Mouse (Mus musculus): ENCODE results near the gene Smyd5. TPM values are rescaled to one million over a fixed set of nuclear protein-coding genes. Genes with fewer than 3 reads are reported as not detected.

The Smyd5 gene
- polyA plus RNA-seq (2012; rRNA removed) = 17.0 and 17.9 TPM in 2 replicates

DNA sequence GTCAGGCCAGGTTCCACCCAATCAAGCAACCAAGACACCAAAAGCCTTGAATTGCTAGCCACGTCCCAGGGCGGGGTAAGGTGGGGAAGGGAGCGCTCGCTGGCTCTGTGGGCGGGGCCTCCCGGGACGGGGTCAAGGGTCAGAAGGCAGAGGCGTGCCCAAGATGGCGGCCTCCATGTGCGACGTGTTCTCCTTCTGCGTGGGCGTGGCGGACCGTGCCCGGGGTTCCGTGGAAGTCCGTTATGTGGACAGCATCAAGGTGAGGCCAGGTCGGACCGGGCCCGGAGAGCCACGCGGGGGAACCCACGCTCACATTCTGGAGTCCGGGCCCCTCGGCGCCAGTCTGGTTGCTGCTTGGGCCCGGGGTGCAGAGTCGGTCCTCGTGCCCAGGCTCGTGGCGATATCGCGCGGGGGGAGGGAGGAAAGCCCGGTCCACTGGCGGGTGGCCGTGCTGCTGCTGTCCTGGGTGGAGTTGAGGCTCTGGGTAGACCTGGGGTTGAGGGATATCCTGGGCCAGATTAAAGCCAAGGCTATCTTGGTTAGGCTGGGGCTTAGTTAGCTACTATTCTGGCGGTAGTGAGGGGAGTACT, at the start of gene Smyd5:
Smyd5 (plus strand) TSS at position 148 of the 590 bp plus-strand sequence.

DNA sequence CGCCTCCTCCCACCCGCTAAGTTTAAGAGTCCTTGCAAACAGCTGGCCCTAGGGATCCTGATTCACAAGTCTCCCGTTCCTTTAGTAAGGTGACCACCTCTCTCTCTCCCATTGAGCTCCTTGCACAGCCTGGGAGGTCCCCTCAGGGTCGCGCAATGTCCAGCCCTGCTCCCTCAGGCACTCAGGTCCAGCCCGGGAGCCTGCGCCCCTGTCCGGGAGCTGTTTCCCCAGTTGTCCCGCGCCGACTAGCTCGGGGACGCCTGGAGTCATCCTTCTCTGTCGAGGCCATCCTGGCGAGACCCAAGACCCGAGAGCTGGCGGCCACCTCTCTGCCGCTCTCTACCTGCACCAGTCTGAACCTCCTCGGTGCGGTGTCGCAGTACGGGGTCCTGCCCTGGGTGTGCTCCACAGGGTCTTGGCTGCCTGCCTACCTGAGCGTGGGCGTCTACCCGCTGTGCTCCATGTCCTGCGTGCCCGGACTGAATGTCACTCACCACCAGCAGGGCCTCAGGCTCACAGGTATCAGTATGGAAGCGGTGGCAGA, 7.9 kb upstream of the Smyd5 start, which contains the start of gene Noto:
Noto (plus strand) TSS at position 51 of the 544 bp plus-strand sequence.

DNA sequence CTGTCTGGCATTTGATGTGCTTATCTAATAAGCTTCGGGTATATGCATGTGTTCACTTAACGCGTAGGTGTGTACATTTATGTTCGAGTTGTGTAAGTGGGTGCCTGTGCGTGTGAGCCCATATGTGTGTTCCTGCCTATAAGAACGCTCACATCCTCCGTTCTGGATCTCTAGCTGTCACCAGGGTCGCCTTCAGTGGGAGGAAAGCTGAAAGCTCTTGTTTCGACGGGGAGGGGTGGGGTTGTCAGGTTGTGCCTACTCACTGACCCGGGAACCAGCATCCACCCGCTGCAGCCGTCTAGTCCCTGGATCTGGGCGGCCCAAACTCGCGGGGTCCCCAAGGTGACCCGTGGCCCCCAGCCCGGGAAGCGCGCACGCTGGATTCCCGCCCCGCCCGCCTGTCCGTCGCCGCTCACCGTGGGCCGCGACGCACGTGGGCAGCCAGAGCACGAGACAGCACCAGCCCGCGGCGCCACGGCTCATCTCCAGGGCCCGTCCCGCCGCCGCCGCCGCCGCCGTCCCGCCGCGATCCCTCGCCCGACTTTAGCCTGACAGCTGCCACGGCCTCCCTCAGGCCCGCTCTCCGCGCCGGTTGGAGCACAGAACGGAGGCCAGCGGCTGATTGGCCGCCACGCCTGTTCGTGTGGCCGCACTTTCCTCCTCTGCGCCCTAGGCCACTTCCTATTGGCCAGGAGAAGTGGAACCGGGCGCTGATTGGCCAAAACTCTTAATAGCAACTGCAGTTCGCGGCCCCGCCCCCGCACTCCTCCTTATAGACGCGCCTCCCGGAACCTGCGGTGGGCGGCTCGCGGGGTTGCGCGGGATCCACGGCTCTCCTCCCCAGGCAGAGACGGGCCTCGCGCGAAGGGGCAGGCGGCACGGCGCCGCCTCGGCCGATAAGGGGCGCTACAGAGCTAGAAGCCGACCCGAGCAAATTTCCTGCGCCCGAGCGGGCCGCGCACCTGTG, 19.2 kb downstream of the Smyd5 start, which contains the start of gene Cct7:
Cct7 (plus strand) TSS at position 818 of the 967 bp plus-strand sequence.

DNA sequence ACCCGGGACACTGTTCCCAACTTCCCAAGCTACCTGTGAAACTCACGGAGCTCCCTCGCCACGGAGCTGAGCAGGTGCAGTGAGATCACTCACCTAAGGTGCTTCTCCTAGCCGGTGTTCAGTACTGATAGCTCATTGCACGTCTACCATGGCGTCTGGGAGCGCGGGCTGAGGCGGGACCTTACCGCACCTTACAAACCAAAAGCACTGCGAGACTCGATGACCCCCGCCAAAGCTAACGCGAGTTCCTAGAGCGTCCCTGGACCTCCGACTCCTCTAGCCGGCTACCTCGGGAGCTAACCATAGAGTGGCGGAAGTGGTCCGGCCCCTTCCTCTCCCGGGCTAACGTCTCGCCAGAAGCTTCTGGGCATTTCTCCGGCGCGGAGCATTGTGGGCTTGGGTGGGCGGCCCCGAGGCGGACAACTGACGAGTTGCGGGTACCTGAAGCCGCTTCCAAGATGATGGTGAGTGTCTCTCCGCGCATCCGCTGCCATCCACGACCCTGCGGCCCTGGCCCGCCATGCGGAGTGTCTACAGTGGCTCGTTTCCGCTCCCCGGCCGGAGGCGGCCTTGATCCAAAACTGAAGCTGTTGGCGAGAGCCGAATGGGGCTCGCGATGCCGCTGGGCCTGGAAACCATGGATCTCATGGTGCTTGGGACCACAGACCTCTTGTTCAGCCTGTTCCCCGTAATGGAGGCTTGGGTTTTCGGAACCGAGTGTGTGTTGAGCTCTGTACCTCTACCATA, 20.0 kb downstream of the Smyd5 start, which contains the start of gene Pradc1:
Pradc1 (minus strand) TSS at position 307 of the 747 bp plus-strand sequence.

Other genes with a start within 250 kb of the Smyd5 start
- not detected in 2 replicates for gene Emx1, start 244.6 kb upstream of the Smyd5 start, polyA plus RNA-seq (2012; rRNA removed)
- gene Sfxn5, start 98.6 kb upstream of the Smyd5 start, polyA plus RNA-seq (2012; rRNA removed) = 0.75 and 0.89 TPM in 2 replicates
- 0.37 and 0.44 TPM in 2 replicates for gene Rab11fip5, start 57.4 kb upstream of the Smyd5 start, polyA plus RNA-seq (2012; rRNA removed)
- gene Noto, start 8.1 kb upstream of the Smyd5 start, polyA plus RNA-seq (2012; rRNA removed) = not detected in 2 replicates
- gene Cct7, start 19.5 kb downstream of the Smyd5 start, polyA plus RNA-seq (2012; rRNA removed) = 162 and 179 TPM in 2 replicates
- 15.6 and 17.6 TPM in 2 replicates for gene Pradc1, start 20.0 kb downstream of the Smyd5 start, polyA plus RNA-seq (2012; rRNA removed)
- 0.01 TPM in 1 of 2 replicates, not detected in the other for gene Fbxo41, start 71.0 kb downstream of the Smyd5 start, polyA plus RNA-seq (2012; rRNA removed)
- gene Egr4, start 81.6 kb downstream of the Smyd5 start, polyA plus RNA-seq (2012; rRNA removed) = not detected in 2 replicates
- 2.0 and 2.1 TPM in 2 replicates for gene Alms1, start 155.5 kb downstream of the Smyd5 start, polyA plus RNA-seq (2012; rRNA removed)

Data from liver, embryonic 14 days (tissue).